Mouse (Mus musculus) forebrain, postnatal 0 days (tissue): ENCODE measurements at regions not wholly inside any gene's neighbourhood (a gene's known extent, or its start where the extent isn't known, plus 50 kb on each side); places are given as distances from the start of the nearest gene placed in this dataset.

Experiments
- ATAC-seq: fragments of 200-750 bp; cut with Nextera tagmentation; 2 replicates; pipeline ENCODE4 v1.8.0; 2017; ENCODE audit warnings: mild to moderate bottlenecking, moderate library complexity
- DNase-seq: peaks from one replicate; pipeline ENCODE4 v3.0.0-alpha.2; 2015
- H3K27ac ChIP-seq: fragments of 300-500 bp; sonication (generic); 2 replicates; pipeline ENCODE4 v1.5.1; 2014; ENCODE audit warnings: low read depth, mild to moderate bottlenecking, antibody characterized with exemption, low read length, moderate library complexity, mixed read lengths
- H3K27me3 ChIP-seq: fragments of 300-500 bp; sonication (generic); 2 replicates; pipeline ENCODE4 v1.6.1; 2014; ENCODE audit warnings: mild to moderate bottlenecking, low read length, mixed read lengths; ENCODE audit not compliant: insufficient read depth
- H3K36me3 ChIP-seq: fragments of 300-500 bp; sonication (generic); 2 replicates; pipeline ENCODE4 v1.6.1; 2014; ENCODE audit warnings: mild to moderate bottlenecking, moderate library complexity; ENCODE audit not compliant: insufficient read depth
- H3K4me1 ChIP-seq: fragments of 300-500 bp; sonication (generic); 2 replicates; pipeline ENCODE4 v1.6.1; 2014; ENCODE audit warnings: antibody characterized with exemption; ENCODE audit not compliant: insufficient read depth
- H3K4me2 ChIP-seq: fragments of 300-500 bp; sonication (generic); 2 replicates; pipeline ENCODE4 v1.6.1; 2014; ENCODE audit warnings: low read depth, mild to moderate bottlenecking, moderate library complexity
- H3K4me3 ChIP-seq: fragments of 300-500 bp; sonication (generic); 2 replicates; pipeline ENCODE4 v1.5.1; 2014; ENCODE audit warnings: low read depth, low read length, mixed read lengths
- H3K9ac ChIP-seq: fragments of 300-500 bp; sonication (generic); 2 replicates; pipeline ENCODE4 v1.6.1; 2014; ENCODE audit warnings: mild to moderate bottlenecking
- H3K9me3 ChIP-seq: fragments of 300-500 bp; sonication (generic); 2 replicates; pipeline ENCODE4 v1.6.1; 2016; ENCODE audit warnings: low read length
- CTCF ChIP-seq: sonication (generic); IDR thresholded peaks from 2 replicates; pipeline ENCODE4 v1.5.1; 2016; ENCODE audit warnings: antibody characterized with exemption, control low read depth, low read depth
- WGBS: fragments of 180-500 bp; shearing (Covaris S2); extraction: QIAGEN DNeasy Blood & Tissue Kit; methylation state at CpG from one replicate; pipeline ENCODE4 v1.1.7; 2014; 5-methylcytosine and 5-hydroxymethylcytosine counted together

- no peak overlapping the region for H3K9ac ChIP-seq
- DNase-seq: peak; percentile 65
- no peaks in the 10 kb centered on the region for H3K27me3 ChIP-seq
- ATAC-seq: peak; percentile 93
- no peaks in the 10 kb centered on the region for H3K9me3 ChIP-seq
- no peak overlapping the region for H3K4me2 ChIP-seq
- no peak for TF ChIP-seq CTCF
- no peaks in the 10 kb centered on the region for H3K36me3 ChIP-seq
- no peak overlapping the region for H3K27ac ChIP-seq
- H3K4me1 ChIP-seq: 0 out of 2 replicates have a peak, but pooled peaks cover 4% of the 10 kb centered on the region
- no peak overlapping the region for H3K4me3 ChIP-seq
Observed at GRCm38 (mm10) chr3:47348451-47348850, 900.4 kb upstream of the Pabpc4l start.

- no peak for TF ChIP-seq CTCF
- Histone ChIP-seq H3K4me1 (no peaks in the 10 kb centered on the region), H3K4me2 (no peak overlapping the region), H3K27ac (no peak overlapping the region), H3K36me3 (no peaks in the 10 kb centered on the region), H3K4me3 (no peak overlapping the region), H3K9ac (no peak overlapping the region), H3K9me3 (no peaks in the 10 kb centered on the region), H3K27me3 (no peaks in the 10 kb centered on the region)
- WGBS: 49% methylated on average over 2 of the region's 2 CpGs
- DNase-seq: no peak
- no peak for ATAC-seq
Observed at GRCm38 (mm10) chr3:47316356-47317028, 868.5 kb upstream of the Pabpc4l start.

GRCm38 (mm10) chr3:47281783-47282182, 833.8 kb upstream of the Pabpc4l start:
- no peak for DNase-seq
- TF ChIP-seq CTCF: no peak
- H3K36me3 ChIP-seq: no peaks in the 10 kb centered on the region
- H3K4me2 ChIP-seq: no peak overlapping the region
- no peaks in the 10 kb centered on the region for H3K9me3 ChIP-seq
- no peak overlapping the region for H3K9ac ChIP-seq
- no peak for ATAC-seq
- WGBS: 27% methylated on average over 1 of the region's 1 CpGs
- no peak overlapping the region for H3K27ac ChIP-seq
- no peaks in the 10 kb centered on the region for H3K27me3 ChIP-seq
- H3K4me1 ChIP-seq: no peaks in the 10 kb centered on the region
- H3K4me3 ChIP-seq: no peak overlapping the region

GRCm38 (mm10) chr3:47280270-47280669, 832.3 kb upstream of the Pabpc4l start:
- Histone ChIP-seq H3K4me1 (no peaks in the 10 kb centered on the region), H3K27me3 (no peaks in the 10 kb centered on the region), H3K9ac (no peak overlapping the region), H3K4me3 (no peak overlapping the region), H3K36me3 (no peaks in the 10 kb centered on the region), H3K9me3 (no peaks in the 10 kb centered on the region), H3K27ac (no peak overlapping the region), H3K4me2 (no peak overlapping the region)
- DNase-seq: peak; percentile 16
- 15% methylated on average over 5 of the region's 5 CpGs for WGBS
- ATAC-seq: peak; percentile 32
- no peak for TF ChIP-seq CTCF

GRCm38 (mm10) chr3:47241030-47241429, 793.0 kb upstream of the Pabpc4l start:
- H3K4me2 ChIP-seq: no peak overlapping the region
- no peaks in the 10 kb centered on the region for H3K4me1 ChIP-seq
- H3K4me3 ChIP-seq: no peak overlapping the region
- TF ChIP-seq CTCF: no peak
- H3K9ac ChIP-seq: no peak overlapping the region
- peak; percentile 43; the same call in 1 of the 2 replicates for ATAC-seq
- H3K9me3 ChIP-seq: no peaks in the 10 kb centered on the region
- 25% methylated on average over 3 of the region's 3 CpGs for WGBS
- no peak overlapping the region for H3K27ac ChIP-seq
- H3K36me3 ChIP-seq: no peaks in the 10 kb centered on the region
- DNase-seq: no peak
- no peaks in the 10 kb centered on the region for H3K27me3 ChIP-seq

- no peaks in the 10 kb centered on the region for H3K9me3 ChIP-seq
- H3K4me2 ChIP-seq: no peak overlapping the region
- no peak overlapping the region for H3K9ac ChIP-seq
- H3K4me3 ChIP-seq: no peak overlapping the region
- H3K27me3 ChIP-seq: no peaks in the 10 kb centered on the region
- no peak for DNase-seq
- 93% methylated on average over 6 of the region's 6 CpGs for WGBS
- no peak for TF ChIP-seq CTCF
- H3K4me1 ChIP-seq: no peaks in the 10 kb centered on the region
- no peak overlapping the region for H3K27ac ChIP-seq
- H3K36me3 ChIP-seq: no peaks in the 10 kb centered on the region
- no peak for ATAC-seq
Observed at GRCm38 (mm10) chr3:47230234-47230633, 782.2 kb upstream of the Pabpc4l start.

- no peak overlapping the region for H3K27ac ChIP-seq
- ATAC-seq (peak; percentile 48; the same call in 1 of the 2 replicates), DNase-seq (no peak)
- no peak for TF ChIP-seq CTCF
- H3K4me1 ChIP-seq: no peaks in the 10 kb centered on the region
- H3K4me3 ChIP-seq: no peak overlapping the region
- H3K4me2 ChIP-seq: no peak overlapping the region
- no peaks in the 10 kb centered on the region for H3K9me3 ChIP-seq
- no peaks in the 10 kb centered on the region for H3K27me3 ChIP-seq
- H3K36me3 ChIP-seq: no peaks in the 10 kb centered on the region
- 11% methylated on average over 1 of the region's 1 CpGs for WGBS
- no peak overlapping the region for H3K9ac ChIP-seq
Observed at GRCm38 (mm10) chr3:47218587-47218986, 770.6 kb upstream of the Pabpc4l start.
